20 mouse cellular contexts compared by ENCODE assay signal in the genomic region with DNA sequence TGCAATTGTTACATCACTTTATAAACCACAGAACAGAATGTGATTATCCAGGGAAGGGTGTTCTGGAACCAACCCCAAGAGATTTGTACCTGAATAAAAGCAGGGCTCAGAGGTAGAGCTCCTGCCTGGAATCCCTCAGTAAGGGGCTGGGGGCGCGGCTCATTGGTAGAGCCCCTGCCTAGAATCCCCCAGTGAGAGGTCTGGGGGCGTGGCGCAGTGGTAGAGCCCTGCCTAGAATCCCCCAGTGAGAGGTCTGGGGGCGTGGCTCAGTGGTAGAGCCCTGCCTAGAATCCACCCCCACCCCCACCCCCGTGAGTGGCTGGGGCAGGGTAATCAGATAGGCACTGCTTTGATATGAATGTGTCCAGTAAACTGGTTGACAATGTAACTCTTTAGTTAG.
"Had no signal": no experiment of that assay in that cellular context is flagged by ENCODE, and none has a peak within 500 bp of the region (broad histone marks: within the 10 kb centered on the region; RNA-seq: fewer than 3 reads in every experiment).

No protein-coding gene starts in this region.

- H3K27me3 ChIP-seq: midbrain, embryonic 12.5 days; neural tube, embryonic 12.5 days; stomach, embryonic 15.5 days had no signal

- DNase-seq: lung, adult 18-20 months; lung, embryonic 14.5 days; lung, postnatal 10 days; lung, postnatal 4 days; midbrain, embryonic 14.5 days; retina, postnatal 1 day; right cerebral cortex, adult 18-20 months; right cerebral cortex, postnatal 25 days; right cerebral cortex, postnatal 4 days; spleen, adult 18-20 months; thymus, adult 2 months; thymus, postnatal 25 days; thymus, postnatal 4 days had no signal

- H3K36me3 ChIP-seq: midbrain, embryonic 10.5 days; midbrain, embryonic 12.5 days; neural tube, embryonic 12.5 days; stomach, embryonic 15.5 days had no signal

- H3K9me3 ChIP-seq: midbrain, embryonic 12.5 days; neural tube, embryonic 12.5 days; stomach, embryonic 15.5 days had no signal

- H3K9ac ChIP-seq: lung, embryonic 14.5 days; midbrain, embryonic 12.5 days; neural tube, embryonic 12.5 days; stomach, embryonic 15.5 days had no signal

- ATAC-seq: midbrain, embryonic 16.5 days had no signal

- H3K4me2 ChIP-seq: lung, embryonic 14.5 days; midbrain, embryonic 12.5 days; neural tube, embryonic 12.5 days; stomach, embryonic 15.5 days had no signal

- H3K4me3 ChIP-seq: midbrain, embryonic 10.5 days; midbrain, embryonic 12.5 days; myocyte; neural tube, embryonic 12.5 days; stomach, embryonic 15.5 days had no signal

- H3K4me1 ChIP-seq: midbrain, embryonic 12.5 days; neural tube, embryonic 12.5 days; stomach, embryonic 15.5 days had no signal

- H3K27ac ChIP-seq: midbrain, embryonic 10.5 days; midbrain, embryonic 12.5 days; neural tube, embryonic 12.5 days; stomach, embryonic 15.5 days; stomach, postnatal 0 days had no signal
